Comparison of ENCODE assay signal across 12 mouse cellular contexts in genomic region chr19:24159751-24160150, GRCm38 (mm10).
DNase-seq lines count a peak whose midpoint lies in the region; ATAC-seq and TF ChIP-seq lines count a peak whose summit lies in the region.
"Had no signal": no experiment of that assay in that cellular context is flagged by ENCODE, and none has a peak within 500 bp of the region (broad histone marks: within the 10 kb centered on the region; RNA-seq: fewer than 3 reads in every experiment).

No protein-coding gene starts in this region.

- H3K27me3 ChIP-seq in heart, embryonic 10.5 days (ENCODE audit: insufficient read depth, poor library complexity, severe bottlenecking): no peaks in the 10 kb centered on the region
- H3K27me3 ChIP-seq in heart, postnatal 0 days (ENCODE audit: control insufficient read depth, insufficient read depth, low read length): no peaks in the 10 kb centered on the region
- no peaks in the 10 kb centered on the region for H3K27me3 ChIP-seq in lung, postnatal 0 days (replicated peaks; ENCODE audit: insufficient read depth, low read length)
- no peaks in the 10 kb centered on the region for H3K27me3 ChIP-seq in forebrain, embryonic 15.5 days
- H3K27me3 ChIP-seq: CH12.LX; embryonic facial prominence, embryonic 12.5 days; hindbrain, embryonic 15.5 days had no signal

- no peaks in the 10 kb centered on the region for H3K9me3 ChIP-seq in heart, embryonic 10.5 days
- H3K9me3 ChIP-seq in heart, postnatal 0 days (replicated peaks; ENCODE audit: control insufficient read depth, low read length): no peaks in the 10 kb centered on the region
- H3K9me3 ChIP-seq in lung, postnatal 0 days (ENCODE audit: low read length): no peaks in the 10 kb centered on the region
- H3K9me3 ChIP-seq in forebrain, embryonic 15.5 days: no peaks in the 10 kb centered on the region
- H3K9me3 ChIP-seq: embryonic facial prominence, embryonic 12.5 days; hindbrain, embryonic 15.5 days had no signal

- no peak for TF ChIP-seq EP300 in heart, postnatal 0 days (IDR thresholded peaks at IDR 0.05; ENCODE audit: low read depth)
- TF ChIP-seq EP300 in lung, postnatal 0 days (IDR thresholded peaks at IDR 0.05): no peak; the same call in none of the 2 replicates

- H3K4me1 ChIP-seq in heart, embryonic 10.5 days: peaks cover 33% of the 10 kb centered on the region
- H3K4me1 ChIP-seq in heart, postnatal 0 days (ENCODE audit: control insufficient read depth, insufficient read depth): peaks cover 17% of the 10 kb centered on the region
- peaks cover 17% of the 10 kb centered on the region; the same call in 1 of the 2 replicates for H3K4me1 ChIP-seq in lung, postnatal 0 days (ENCODE audit: insufficient read depth, low read depth, low read length)
- H3K4me1 ChIP-seq in forebrain, embryonic 15.5 days: peaks cover 7% of the 10 kb centered on the region

- peak; percentile 35 for DNase-seq in heart, adult 8-10 months (ENCODE audit: low spot score)
- no peak for DNase-seq in heart, embryonic 10.5 days (ENCODE audit: low spot score)
- DNase-seq in adipocyte (ENCODE audit: low spot score): peak; percentile 67
- peak; percentile 93 for DNase-seq in heart, postnatal 0 days (ENCODE audit: low spot score)
- peak; percentile 87 for DNase-seq in lung, postnatal 0 days (ENCODE audit: low spot score)
- no peak for DNase-seq in thymus, postnatal 14 days
- DNase-seq: right cerebral cortex, postnatal 14 days had no signal

- WGBS in heart, embryonic 10.5 days: 51% methylated on average over 9 of the region's 9 CpGs
- WGBS in heart, postnatal 0 days: 23% methylated on average over 9 of the region's 9 CpGs
- WGBS in lung, postnatal 0 days: 13% methylated on average over 9 of the region's 9 CpGs
- 73% methylated on average over 9 of the region's 9 CpGs for WGBS in forebrain, embryonic 15.5 days

- ATAC-seq in heart, postnatal 0 days (ENCODE audit: insufficient read depth, low read depth): peak; percentile 77
- peak; percentile 70 for ATAC-seq in lung, postnatal 0 days
- no peak for ATAC-seq in activated CD4-positive, CD25-positive, alpha-beta regulatory T cell, adult 4 months
- ATAC-seq in forebrain, embryonic 15.5 days (replicated peaks): no peak

- no peak overlapping the region for H3K4me3 ChIP-seq in heart, embryonic 10.5 days
- H3K4me3 ChIP-seq in heart, postnatal 0 days (ENCODE audit: low read depth, low read length): peak overlapping the region; percentile 3; the same call in 1 of the 2 replicates
- no peak overlapping the region for H3K4me3 ChIP-seq in lung, postnatal 0 days (ENCODE audit: low read depth, low read length)
- H3K4me3 ChIP-seq in forebrain, embryonic 15.5 days: no peak overlapping the region
- H3K4me3 ChIP-seq: embryonic facial prominence, embryonic 12.5 days; hindbrain, embryonic 15.5 days had no signal

- no peak overlapping the region for H3K9ac ChIP-seq in heart, postnatal 0 days (replicated peaks; ENCODE audit: low read depth, low read length)
- H3K9ac ChIP-seq in lung, postnatal 0 days (replicated peaks; ENCODE audit: low read depth): no peak overlapping the region
- H3K9ac ChIP-seq in forebrain, embryonic 15.5 days (replicated peaks): no peak overlapping the region
- H3K9ac ChIP-seq: embryonic facial prominence, embryonic 12.5 days; hindbrain, embryonic 15.5 days had no signal

- no peak overlapping the region for H3K27ac ChIP-seq in heart, embryonic 10.5 days
- peak overlapping the region; percentile 79 for H3K27ac ChIP-seq in heart, postnatal 0 days (ENCODE audit: low read depth)
- H3K27ac ChIP-seq in lung, postnatal 0 days (ENCODE audit: low read length): 0 out of 2 replicates have a peak overlapping the region, but pooled peaks have one; percentile 26
- no peak overlapping the region for H3K27ac ChIP-seq in forebrain, embryonic 15.5 days (replicated peaks)
- H3K27ac ChIP-seq: embryonic facial prominence, embryonic 12.5 days had no signal

- peak overlapping the region; percentile 42 for H3K4me2 ChIP-seq in heart, postnatal 0 days (ENCODE audit: low read depth, low read length)
- peak overlapping the region; percentile 19 for H3K4me2 ChIP-seq in lung, postnatal 0 days (replicated peaks; ENCODE audit: low read depth, low read length)
- no peak overlapping the region for H3K4me2 ChIP-seq in forebrain, embryonic 15.5 days (replicated peaks)
- H3K4me2 ChIP-seq: embryonic facial prominence, embryonic 12.5 days had no signal

- no peaks in the 10 kb centered on the region for H3K36me3 ChIP-seq in heart, embryonic 10.5 days
- no peaks in the 10 kb centered on the region for H3K36me3 ChIP-seq in heart, postnatal 0 days (replicated peaks; ENCODE audit: control insufficient read depth, insufficient read depth, low read length)
- H3K36me3 ChIP-seq in lung, postnatal 0 days (ENCODE audit: insufficient read depth, low read length): no peaks in the 10 kb centered on the region
- no peaks in the 10 kb centered on the region for H3K36me3 ChIP-seq in forebrain, embryonic 15.5 days
- H3K36me3 ChIP-seq: embryonic facial prominence, embryonic 12.5 days; hindbrain, embryonic 15.5 days had no signal

- no peak for TF ChIP-seq CTCF in heart, postnatal 0 days (IDR thresholded peaks at IDR 0.05; ENCODE audit: low read depth)
- TF ChIP-seq CTCF in lung, postnatal 0 days (IDR thresholded peaks at IDR 0.05): no peak

Comparison
In these comparisons a context has a peak if more than half of its experiments do, and no peak if none do; other contexts are left out.
1. DNase-seq: peak in heart, adult 8-10 months (single experiment), adipocyte (single experiment), heart, postnatal 0 days (single experiment) and lung, postnatal 0 days (single experiment); none in heart, embryonic 10.5 days (single experiment) and thymus, postnatal 14 days (single experiment).
2. H3K27ac ChIP-seq: peak in heart, postnatal 0 days (single experiment) and lung, postnatal 0 days (single experiment); none in heart, embryonic 10.5 days (single experiment) and forebrain, embryonic 15.5 days (single experiment).
3. ATAC-seq: peak in heart, postnatal 0 days (single experiment) and lung, postnatal 0 days (single experiment); none in activated CD4-positive, CD25-positive, alpha-beta regulatory T cell, adult 4 months (single experiment) and forebrain, embryonic 15.5 days (single experiment).